Mouse (Mus musculus): ENCODE results near the gene Lcp2. TPM values are rescaled to one million over a fixed set of nuclear protein-coding genes. Genes with fewer than 3 reads are reported as not detected.
A peak's percentile ranks its signal among the peaks of the same experiment; 100 is the strongest.

The Lcp2 gene
- polyA plus RNA-seq, 1 experiment = 53.6 TPM

- TF ChIP-seq POLR2A (IDR thresholded peaks at IDR 0.05; ENCODE audit: borderline replicate concordance, control insufficient read depth, low read depth, low read length) = no peak
- TF ChIP-seq CTCF (IDR thresholded peaks at IDR 0.05; ENCODE audit: control insufficient read depth, insufficient read depth, low read length) = no peak
- 28% methylated on average over 2 of the region's 2 CpGs for WGBS
- Histone ChIP-seq H3K4me3 (replicated peaks; ENCODE audit: control insufficient read depth, low read depth, low read length) (no peak overlapping the region), H3K27ac (ENCODE audit: control insufficient read depth, insufficient read depth, low read depth, low read length, poor library complexity) (no peak overlapping the region; the same call in 1 of the 2 replicates), H3K4me1 (ENCODE audit: control insufficient read depth, insufficient read depth, low read length) (peaks cover 20% of the 10 kb centered on the region)
Observed at GRCm38 (mm10) chr11:34063257-34063656, 16.5 kb downstream of the Lcp2 start.

- Histone ChIP-seq H3K4me1 (ENCODE audit: control insufficient read depth, insufficient read depth, low read length) (peaks cover 20% of the 10 kb centered on the region), H3K27ac (ENCODE audit: control insufficient read depth, insufficient read depth, low read depth, low read length, poor library complexity) (peak overlapping the region; percentile 78)
- TF ChIP-seq CTCF (IDR thresholded peaks at IDR 0.05; ENCODE audit: control insufficient read depth, insufficient read depth, low read length) (0 out of 2 replicates have a peak, but pooled peaks have one; percentile 5), POLR2A (IDR thresholded peaks at IDR 0.05; ENCODE audit: borderline replicate concordance, control insufficient read depth, low read depth, low read length) (no peak)
Observed at GRCm38 (mm10) chr11:34063702-34064485, 17.2 kb downstream of the Lcp2 start.

GRCm38 (mm10) chr11:34070596-34070995 is 23.9 kb downstream of the Lcp2 start:
- Histone ChIP-seq H3K4me1 (ENCODE audit: control insufficient read depth, insufficient read depth, low read length) (peaks cover 11% of the 10 kb centered on the region; the same call in 1 of the 2 replicates), H3K4me3 (replicated peaks; ENCODE audit: control insufficient read depth, low read depth, low read length) (no peak overlapping the region), H3K27ac (ENCODE audit: control insufficient read depth, insufficient read depth, low read depth, low read length, poor library complexity) (no peak overlapping the region)
- no peak for TF ChIP-seq CTCF (IDR thresholded peaks at IDR 0.05; ENCODE audit: control insufficient read depth, insufficient read depth, low read length)
- no peak for TF ChIP-seq POLR2A (IDR thresholded peaks at IDR 0.05; ENCODE audit: borderline replicate concordance, control insufficient read depth, low read depth, low read length)

More at GRCm38 (mm10) chr11:34063702-34064485, 17.2 kb downstream of the Lcp2 start:
- 3% methylated on average over 5 of the region's 5 CpGs for WGBS
- H3K4me3 ChIP-seq (replicated peaks; ENCODE audit: control insufficient read depth, low read depth, low read length) = no peak overlapping the region

GRCm38 (mm10) chr11:34072309-34072708 is 25.6 kb downstream of the Lcp2 start:
- H3K4me1 ChIP-seq (ENCODE audit: control insufficient read depth, insufficient read depth, low read length) = peaks cover 5% of the 10 kb centered on the region; the same call in 1 of the 2 replicates
- H3K27ac ChIP-seq (ENCODE audit: control insufficient read depth, insufficient read depth, low read depth, low read length, poor library complexity) = 0 out of 2 replicates have a peak overlapping the region, but pooled peaks have one; percentile 22
- TF ChIP-seq CTCF (IDR thresholded peaks at IDR 0.05; ENCODE audit: control insufficient read depth, insufficient read depth, low read length) (no peak), POLR2A (IDR thresholded peaks at IDR 0.05; ENCODE audit: borderline replicate concordance, control insufficient read depth, low read depth, low read length) (no peak)
- no peak overlapping the region for H3K4me3 ChIP-seq (replicated peaks; ENCODE audit: control insufficient read depth, low read depth, low read length)
- 13% methylated on average over 4 of the region's 4 CpGs for WGBS

GRCm38 (mm10) chr11:34073776-34074175 is 27.1 kb downstream of the Lcp2 start:
- Histone ChIP-seq H3K4me3 (replicated peaks; ENCODE audit: control insufficient read depth, low read depth, low read length) (no peak overlapping the region), H3K27ac (ENCODE audit: control insufficient read depth, insufficient read depth, low read depth, low read length, poor library complexity) (no peak overlapping the region), H3K4me1 (ENCODE audit: control insufficient read depth, insufficient read depth, low read length) (peaks cover 5% of the 10 kb centered on the region; the same call in 1 of the 2 replicates)
- 32% methylated on average over 15 of the region's 15 CpGs for WGBS
- TF ChIP-seq POLR2A (IDR thresholded peaks at IDR 0.05; ENCODE audit: borderline replicate concordance, control insufficient read depth, low read depth, low read length) (no peak), CTCF (IDR thresholded peaks at IDR 0.05; ENCODE audit: control insufficient read depth, insufficient read depth, low read length) (peak; percentile 89)

GRCm38 (mm10) chr11:34077870-34078269 is 31.1 kb downstream of the Lcp2 start:
- H3K27ac ChIP-seq (ENCODE audit: control insufficient read depth, insufficient read depth, low read depth, low read length, poor library complexity) = no peak overlapping the region
- H3K4me3 ChIP-seq (replicated peaks; ENCODE audit: control insufficient read depth, low read depth, low read length) = no peak overlapping the region
- WGBS = 59% methylated on average over 2 of the region's 2 CpGs
- TF ChIP-seq POLR2A (IDR thresholded peaks at IDR 0.05; ENCODE audit: borderline replicate concordance, control insufficient read depth, low read depth, low read length) (no peak), CTCF (IDR thresholded peaks at IDR 0.05; ENCODE audit: control insufficient read depth, insufficient read depth, low read length) (no peak)
- peaks cover under 1% of the 10 kb centered on the region; the same call in 1 of the 2 replicates for H3K4me1 ChIP-seq (ENCODE audit: control insufficient read depth, insufficient read depth, low read length)

- TF ChIP-seq POLR2A (IDR thresholded peaks at IDR 0.05; ENCODE audit: borderline replicate concordance, control insufficient read depth, low read depth, low read length) (no peak), CTCF (IDR thresholded peaks at IDR 0.05; ENCODE audit: control insufficient read depth, insufficient read depth, low read length) (no peak)
- 63% methylated on average over 7 of the region's 7 CpGs for WGBS
- H3K4me1 ChIP-seq (ENCODE audit: control insufficient read depth, insufficient read depth, low read length) = no peaks in the 10 kb centered on the region; the same call in 1 of the 2 replicates
- H3K4me3 ChIP-seq (replicated peaks; ENCODE audit: control insufficient read depth, low read depth, low read length) = no peak overlapping the region
- no peak overlapping the region for H3K27ac ChIP-seq (ENCODE audit: control insufficient read depth, insufficient read depth, low read depth, low read length, poor library complexity)
Observed at GRCm38 (mm10) chr11:34078581-34078980, 31.9 kb downstream of the Lcp2 start.

GRCm38 (mm10) chr11:34079542-34080464 is 33.1 kb downstream of the Lcp2 start:
- Histone ChIP-seq H3K4me3 (replicated peaks; ENCODE audit: control insufficient read depth, low read depth, low read length) (no peak overlapping the region), H3K27ac (ENCODE audit: control insufficient read depth, insufficient read depth, low read depth, low read length, poor library complexity) (no peak overlapping the region), H3K4me1 (ENCODE audit: control insufficient read depth, insufficient read depth, low read length) (no peaks in the 10 kb centered on the region)
- no peak for TF ChIP-seq CTCF (IDR thresholded peaks at IDR 0.05; ENCODE audit: control insufficient read depth, insufficient read depth, low read length)
- TF ChIP-seq POLR2A (IDR thresholded peaks at IDR 0.05; ENCODE audit: borderline replicate concordance, control insufficient read depth, low read depth, low read length) = no peak
- 19% methylated on average over 6 of the region's 6 CpGs for WGBS

Measured in bone marrow, adult 2 months (tissue).